Mouse (Mus musculus): ENCODE results near the gene Rps6kc1. TPM values are rescaled to one million over a fixed set of nuclear protein-coding genes. Genes with fewer than 3 reads are reported as not detected.

Rps6kc1 gene
- polyA plus RNA-seq, 1 experiment, result 7.4 TPM

DNA sequence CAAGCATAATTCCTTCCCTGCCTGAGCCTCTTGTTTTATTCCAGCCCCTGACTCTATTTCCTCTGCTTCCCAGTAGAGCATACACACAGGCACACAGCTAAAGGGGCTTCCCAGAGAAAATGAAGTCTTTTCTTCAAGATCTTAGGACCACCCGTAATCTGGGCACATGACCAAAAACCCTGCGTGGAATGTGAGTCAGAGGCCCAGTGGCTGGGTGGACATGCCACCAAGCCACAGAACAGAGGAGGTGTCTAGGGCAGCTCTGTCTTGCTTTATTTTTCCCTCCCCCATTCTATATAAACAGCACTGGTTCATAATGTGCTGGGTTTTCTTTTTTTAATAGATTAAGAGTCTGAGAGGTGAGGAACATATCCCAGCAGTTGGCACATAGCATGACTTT is 184.2 kb downstream of the Rps6kc1 start:
- no peaks in the 10 kb centered on the region for H3K4me1 ChIP-seq (replicated peaks; ENCODE audit: control insufficient read depth, insufficient read depth, low read length)
- H3K4me3 ChIP-seq (ENCODE audit: control insufficient read depth, insufficient read depth, low read length), result no peak overlapping the region
- no peaks in the 10 kb centered on the region for H3K36me3 ChIP-seq (ENCODE audit: control insufficient read depth, insufficient read depth, low read length)
- 89% methylated on average over 2 of the region's 2 CpGs for WGBS
- no peak for DNase-seq
- no peak overlapping the region for H3K27ac ChIP-seq (ENCODE audit: control insufficient read depth, insufficient read depth, low read length)
- no peaks in the 10 kb centered on the region for H3K27me3 ChIP-seq (ENCODE audit: control insufficient read depth, insufficient read depth, low read length)
- TF ChIP-seq CTCF (IDR thresholded peaks at IDR 0.05; ENCODE audit: borderline replicate concordance, control insufficient read depth, extremely low read depth, insufficient read depth, low read length, poor library complexity) (no peak), POLR2A (IDR thresholded peaks at IDR 0.05; ENCODE audit: control insufficient read depth, extremely low read depth, insufficient read depth, low read length, poor library complexity) (no peak)

DNA sequence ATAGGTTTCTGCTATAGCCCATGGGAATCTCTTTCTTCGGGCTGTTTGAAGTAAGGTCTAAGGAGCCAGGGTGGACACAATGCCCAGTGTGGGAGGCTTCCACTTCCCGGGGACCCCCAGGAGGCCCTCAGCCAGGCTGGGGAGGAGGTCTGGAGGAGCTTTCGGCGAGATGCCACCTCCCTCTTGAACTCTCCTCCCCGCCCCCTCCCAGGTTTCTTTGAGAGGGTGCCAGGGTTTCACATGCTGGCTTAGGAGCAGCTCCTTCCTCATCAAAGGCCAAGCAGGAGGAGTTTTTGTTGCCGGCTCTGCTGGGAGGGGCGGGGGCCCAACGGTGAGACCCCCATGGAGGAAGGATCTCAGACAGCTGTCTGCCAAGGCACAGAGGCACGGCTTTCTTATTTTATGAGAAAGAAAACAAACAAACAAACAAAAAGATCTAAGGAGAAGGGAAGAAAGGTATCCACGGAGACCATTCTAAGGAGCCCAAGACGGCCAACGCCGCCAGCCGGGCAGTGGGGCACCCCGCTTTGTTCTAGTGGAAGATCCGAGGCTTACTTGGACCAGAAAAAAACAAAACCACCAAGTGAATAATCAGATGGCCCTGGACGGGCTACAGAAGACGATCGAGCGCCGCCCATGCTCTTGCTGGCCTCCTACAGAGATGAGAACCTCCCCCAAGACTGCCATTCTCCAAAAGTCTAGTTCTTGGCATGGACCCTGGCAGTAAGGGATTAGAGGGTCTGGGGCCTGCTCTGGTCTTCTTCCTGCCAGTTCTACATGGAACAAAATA is 186.8 kb downstream of the Rps6kc1 start:
- TF ChIP-seq POLR2A (IDR thresholded peaks at IDR 0.05; ENCODE audit: control insufficient read depth, extremely low read depth, insufficient read depth, low read length, poor library complexity) (no peak), CTCF (IDR thresholded peaks at IDR 0.05; ENCODE audit: borderline replicate concordance, control insufficient read depth, extremely low read depth, insufficient read depth, low read length, poor library complexity) (no peak)
- 71% methylated on average over 21 of the region's 21 CpGs for WGBS

DNA sequence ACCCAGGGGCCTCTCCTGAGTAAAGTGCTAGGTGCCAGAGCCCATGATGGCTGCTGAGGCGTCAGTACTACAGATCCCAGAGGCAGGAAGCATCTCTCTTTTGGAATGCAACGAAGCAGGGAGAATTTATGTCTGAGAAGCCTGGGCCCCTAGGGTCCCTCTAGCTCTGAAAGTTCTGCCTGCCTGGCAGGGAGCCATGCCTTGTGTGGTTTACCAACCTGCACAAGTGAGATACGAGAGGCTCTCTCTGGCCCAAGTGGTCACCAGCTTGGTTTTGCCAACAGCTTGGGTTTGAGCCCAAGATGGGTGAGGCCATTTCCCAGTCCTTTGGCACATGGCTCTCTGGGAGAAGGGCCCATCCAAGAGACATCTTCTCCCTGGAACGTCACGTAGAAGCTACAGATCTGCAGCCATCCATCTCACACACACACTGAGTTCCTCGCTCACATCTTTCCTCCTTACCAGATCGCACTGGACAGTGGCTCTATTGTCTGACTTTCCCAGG is 187.6 kb downstream of the Rps6kc1 start:
- WGBS, result 79% methylated on average over 7 of the region's 7 CpGs
- Histone ChIP-seq H3K27me3 (ENCODE audit: control insufficient read depth, insufficient read depth, low read length) (no peaks in the 10 kb centered on the region), H3K4me1 (replicated peaks; ENCODE audit: control insufficient read depth, insufficient read depth, low read length) (no peaks in the 10 kb centered on the region), H3K4me3 (ENCODE audit: control insufficient read depth, insufficient read depth, low read length) (no peak overlapping the region), H3K27ac (ENCODE audit: control insufficient read depth, insufficient read depth, low read length) (no peak overlapping the region), H3K36me3 (ENCODE audit: control insufficient read depth, insufficient read depth, low read length) (no peaks in the 10 kb centered on the region)
- no peak for DNase-seq
- TF ChIP-seq CTCF (IDR thresholded peaks at IDR 0.05; ENCODE audit: borderline replicate concordance, control insufficient read depth, extremely low read depth, insufficient read depth, low read length, poor library complexity), result no peak
- no peak for TF ChIP-seq POLR2A (IDR thresholded peaks at IDR 0.05; ENCODE audit: control insufficient read depth, extremely low read depth, insufficient read depth, low read length, poor library complexity)

More for the DNA sequence above, 186.8 kb downstream of the Rps6kc1 start:
- H3K27me3 ChIP-seq (ENCODE audit: control insufficient read depth, insufficient read depth, low read length), result no peaks in the 10 kb centered on the region
- DNase-seq, result no peak
- H3K4me1 ChIP-seq (replicated peaks; ENCODE audit: control insufficient read depth, insufficient read depth, low read length), result no peaks in the 10 kb centered on the region
- no peaks in the 10 kb centered on the region for H3K36me3 ChIP-seq (ENCODE audit: control insufficient read depth, insufficient read depth, low read length)
- no peak overlapping the region for H3K4me3 ChIP-seq (ENCODE audit: control insufficient read depth, insufficient read depth, low read length)
- no peak overlapping the region for H3K27ac ChIP-seq (ENCODE audit: control insufficient read depth, insufficient read depth, low read length)

DNA sequence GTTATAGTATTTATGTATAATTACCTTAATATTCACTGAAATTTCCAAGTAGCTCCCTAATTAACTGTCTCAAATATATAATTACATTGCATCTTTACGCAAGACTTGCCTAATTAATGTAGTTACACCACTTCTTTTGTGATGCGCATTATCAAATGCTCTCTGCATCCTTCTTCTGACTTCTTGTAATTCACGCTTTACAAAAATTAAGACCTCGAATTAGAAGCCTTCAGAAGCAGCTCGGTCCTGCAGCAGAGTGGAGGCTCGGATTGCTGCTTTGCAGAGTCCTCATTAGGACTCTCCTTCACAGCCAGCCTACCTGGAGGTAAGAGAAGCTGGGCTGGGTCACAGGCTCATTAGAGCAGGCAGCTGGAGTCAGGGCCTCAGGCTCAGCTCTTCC is 197.7 kb downstream of the Rps6kc1 start:
- Histone ChIP-seq H3K27ac (ENCODE audit: control insufficient read depth, insufficient read depth, low read length) (no peak overlapping the region), H3K4me1 (replicated peaks; ENCODE audit: control insufficient read depth, insufficient read depth, low read length) (no peaks in the 10 kb centered on the region), H3K27me3 (ENCODE audit: control insufficient read depth, insufficient read depth, low read length) (no peaks in the 10 kb centered on the region), H3K4me3 (ENCODE audit: control insufficient read depth, insufficient read depth, low read length) (no peak overlapping the region), H3K36me3 (ENCODE audit: control insufficient read depth, insufficient read depth, low read length) (no peaks in the 10 kb centered on the region)
- TF ChIP-seq POLR2A (IDR thresholded peaks at IDR 0.05; ENCODE audit: control insufficient read depth, extremely low read depth, insufficient read depth, low read length, poor library complexity) (no peak), CTCF (IDR thresholded peaks at IDR 0.05; ENCODE audit: borderline replicate concordance, control insufficient read depth, extremely low read depth, insufficient read depth, low read length, poor library complexity) (no peak)
- DNase-seq, result no peak
- WGBS, result 87% methylated on average over 6 of the region's 6 CpGs

DNA sequence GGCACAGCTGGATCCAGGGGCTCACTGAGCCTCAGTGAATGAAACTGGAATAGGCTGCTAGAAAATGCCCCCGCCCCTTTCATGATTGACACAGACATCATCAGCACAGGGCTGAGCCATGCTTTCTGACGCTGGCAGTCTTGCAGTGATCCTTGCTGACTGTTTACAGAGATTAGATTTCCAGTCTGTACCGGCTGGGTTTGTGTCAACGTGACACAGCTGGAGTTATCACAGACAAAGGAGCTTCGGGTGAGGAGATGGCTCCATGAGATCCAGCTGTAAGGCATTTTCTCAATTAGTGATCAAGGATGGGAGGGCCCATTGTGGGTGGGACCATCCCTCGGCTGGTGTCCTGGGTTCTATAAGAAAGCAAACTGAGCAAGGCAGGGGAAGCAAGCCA is 214.0 kb downstream of the Rps6kc1 start:
- no peaks in the 10 kb centered on the region for H3K27me3 ChIP-seq (ENCODE audit: control insufficient read depth, insufficient read depth, low read length)
- no peaks in the 10 kb centered on the region for H3K4me1 ChIP-seq (replicated peaks; ENCODE audit: control insufficient read depth, insufficient read depth, low read length)
- DNase-seq, result no peak
- TF ChIP-seq POLR2A (IDR thresholded peaks at IDR 0.05; ENCODE audit: control insufficient read depth, extremely low read depth, insufficient read depth, low read length, poor library complexity), result no peak
- WGBS, result 68% methylated on average over 6 of the region's 6 CpGs
- no peaks in the 10 kb centered on the region for H3K36me3 ChIP-seq (ENCODE audit: control insufficient read depth, insufficient read depth, low read length)
- H3K4me3 ChIP-seq (ENCODE audit: control insufficient read depth, insufficient read depth, low read length), result no peak overlapping the region
- H3K27ac ChIP-seq (ENCODE audit: control insufficient read depth, insufficient read depth, low read length), result no peak overlapping the region

DNA sequence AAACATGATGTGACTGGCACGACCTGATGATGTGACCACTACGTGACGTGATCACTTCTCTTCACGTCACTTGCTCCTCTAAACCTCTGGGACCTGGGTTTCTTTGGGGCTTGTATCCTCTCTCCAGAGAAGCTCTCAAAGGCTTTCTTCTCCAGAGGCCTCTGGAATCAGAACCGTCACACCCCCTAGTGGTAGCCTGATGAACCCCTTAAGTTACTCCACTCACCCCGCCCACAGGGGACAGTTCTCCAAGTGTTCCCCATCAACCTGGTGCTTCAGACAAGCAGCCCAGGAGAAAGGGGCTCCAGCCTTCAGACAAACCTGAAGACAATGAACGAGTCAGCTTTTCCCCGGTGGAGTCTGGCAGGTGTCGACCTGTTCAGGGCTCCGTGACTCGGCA is 216.0 kb downstream of the Rps6kc1 start:
- H3K4me1 ChIP-seq (replicated peaks; ENCODE audit: control insufficient read depth, insufficient read depth, low read length), result no peaks in the 10 kb centered on the region
- TF ChIP-seq POLR2A (IDR thresholded peaks at IDR 0.05; ENCODE audit: control insufficient read depth, extremely low read depth, insufficient read depth, low read length, poor library complexity) (no peak), CTCF (IDR thresholded peaks at IDR 0.05; ENCODE audit: borderline replicate concordance, control insufficient read depth, extremely low read depth, insufficient read depth, low read length, poor library complexity) (no peak)
- H3K36me3 ChIP-seq (ENCODE audit: control insufficient read depth, insufficient read depth, low read length), result no peaks in the 10 kb centered on the region
- no peak overlapping the region for H3K4me3 ChIP-seq (ENCODE audit: control insufficient read depth, insufficient read depth, low read length)
- no peaks in the 10 kb centered on the region for H3K27me3 ChIP-seq (ENCODE audit: control insufficient read depth, insufficient read depth, low read length)
- WGBS, result 79% methylated on average over 11 of the region's 11 CpGs
- H3K27ac ChIP-seq (ENCODE audit: control insufficient read depth, insufficient read depth, low read length), result no peak overlapping the region
- DNase-seq, result no peak

All from thymus, adult 2 months (tissue).